Mouse (Mus musculus): Measurements from ENCODE around the gene Sars2. TPM values are rescaled to one million over a fixed set of nuclear protein-coding genes. Genes with fewer than 3 reads are reported as not detected.
"Not testable (repeated sequence)": the region's sequence is repeated elsewhere in the genome, so short reads cannot be mapped to it uniquely, and the experiment has no call there.

The Sars2 gene
- 16.1 and 18.5 TPM in 2 replicates for polyA plus RNA-seq (2012; ENCODE audit: insufficient read depth, low replicate concordance)

DNA sequence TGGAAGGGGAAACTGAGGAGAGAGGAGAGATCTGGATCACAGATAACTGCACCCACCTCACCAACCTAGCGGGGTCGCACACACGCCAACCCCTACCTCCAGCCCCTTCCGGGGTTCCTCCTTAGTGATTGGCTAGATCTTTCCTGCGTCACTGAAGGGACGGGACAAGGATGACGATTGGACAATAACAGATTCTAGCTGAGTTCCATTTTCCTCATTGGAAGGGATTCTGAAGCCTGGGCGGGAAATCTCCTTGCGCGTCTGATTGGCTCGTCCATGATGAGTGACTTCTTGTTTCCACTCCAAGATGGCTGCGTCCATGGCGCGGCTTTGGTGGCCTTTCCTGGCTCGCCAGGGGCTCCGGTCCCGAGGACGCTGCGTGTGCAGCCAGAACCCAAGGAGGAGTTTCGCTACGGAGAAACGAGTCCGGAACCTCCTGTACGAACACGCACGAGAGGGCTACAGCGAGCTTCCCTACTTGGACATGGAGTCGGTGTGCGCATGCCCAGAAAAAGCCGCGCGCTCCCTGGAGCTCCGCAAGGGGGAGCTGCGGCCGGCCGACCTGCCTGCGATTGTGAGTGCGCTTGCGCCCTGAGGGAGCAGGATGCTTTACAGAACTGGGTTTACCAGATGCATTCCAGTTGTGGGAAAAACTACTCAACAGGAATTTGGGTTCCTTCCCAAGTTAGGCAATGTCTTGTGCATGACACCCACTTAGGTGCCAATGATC, at the start of gene Sars2, which contains the start of gene Mrps12:
Gene Sars2 (plus strand): TSS at position 284 of the 730 bp plus-strand sequence.
Gene Mrps12 (minus strand): TSS at position 112 of the 730 bp plus-strand sequence.
- TF ChIP-seq GATA1 (IDR thresholded peaks at IDR 0.05; ENCODE audit: borderline replicate concordance, low read length): no peak
- no peak for TF ChIP-seq FLI1 (IDR thresholded peaks at IDR 0.05; ENCODE audit: low read length)
- Histone ChIP-seq H3K4me1 (peaks cover 45% of the 10 kb centered on the region), H3K9me3 (no peaks in the 10 kb centered on the region), H3K27me3 (replicated peaks) (no peaks in the 10 kb centered on the region), H3K4me3 (replicated peaks) (peak within 1 kb of the TSS; percentile 97), H3K36me3 (replicated peaks; ENCODE audit: low read length) (peaks cover 57% of the 10 kb centered on the region)

DNA sequence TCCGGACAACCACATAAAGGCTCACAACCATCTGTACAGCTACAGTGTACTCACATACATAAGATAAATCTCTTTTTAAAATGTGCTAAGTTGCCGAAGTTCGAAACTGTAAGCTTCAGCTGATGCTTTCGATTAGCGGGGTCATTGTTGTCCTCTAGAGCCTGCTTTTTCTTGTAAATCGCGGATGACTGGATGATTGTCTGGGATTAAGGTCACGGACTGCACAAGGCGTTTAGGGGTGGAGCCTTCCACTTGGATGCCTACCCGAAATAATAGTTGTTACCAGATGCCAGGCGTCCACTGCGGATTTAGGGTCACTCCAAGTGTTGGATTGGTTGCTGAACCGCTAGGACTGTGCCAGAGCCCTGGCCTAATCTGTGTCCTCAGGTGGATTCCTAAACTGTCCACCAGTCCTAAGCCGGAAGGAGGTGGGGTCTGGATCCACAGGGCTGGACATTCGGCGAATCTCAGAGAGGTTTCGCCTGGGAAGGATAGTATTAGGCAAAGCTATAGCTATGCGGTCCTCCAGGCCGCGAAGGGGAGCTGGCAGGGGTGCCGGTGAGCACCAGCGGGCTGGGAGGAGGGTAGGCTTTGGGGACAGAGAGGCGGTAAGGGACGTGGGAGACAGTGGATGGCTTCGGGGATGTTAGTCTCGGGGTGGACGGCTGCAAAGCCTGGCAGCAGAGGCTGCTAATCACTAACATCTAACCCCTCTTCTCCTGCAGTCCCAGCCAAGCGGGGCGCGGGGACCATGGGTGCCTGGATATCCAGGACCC, 49.1 kb upstream of the Sars2 start, which contains the start of gene Fbxo27:
Gene Fbxo27 (plus strand): TSS at position 305 of the 776 bp plus-strand sequence.
- Histone ChIP-seq H3K9me3 (peaks cover 27% of the 10 kb centered on the region), H3K4me1 (peaks cover 18% of the 10 kb centered on the region), H3K36me3 (replicated peaks; ENCODE audit: low read length) (no peaks in the 10 kb centered on the region), H3K4me3 (replicated peaks) (peak within 1 kb of the TSS; percentile 85), H3K27me3 (replicated peaks) (peaks cover 39% of the 10 kb centered on the region)
- TF ChIP-seq GATA1 (IDR thresholded peaks at IDR 0.05; ENCODE audit: borderline replicate concordance, low read length) (no peak), FLI1 (IDR thresholded peaks at IDR 0.05; ENCODE audit: low read length) (no peak)

DNA sequence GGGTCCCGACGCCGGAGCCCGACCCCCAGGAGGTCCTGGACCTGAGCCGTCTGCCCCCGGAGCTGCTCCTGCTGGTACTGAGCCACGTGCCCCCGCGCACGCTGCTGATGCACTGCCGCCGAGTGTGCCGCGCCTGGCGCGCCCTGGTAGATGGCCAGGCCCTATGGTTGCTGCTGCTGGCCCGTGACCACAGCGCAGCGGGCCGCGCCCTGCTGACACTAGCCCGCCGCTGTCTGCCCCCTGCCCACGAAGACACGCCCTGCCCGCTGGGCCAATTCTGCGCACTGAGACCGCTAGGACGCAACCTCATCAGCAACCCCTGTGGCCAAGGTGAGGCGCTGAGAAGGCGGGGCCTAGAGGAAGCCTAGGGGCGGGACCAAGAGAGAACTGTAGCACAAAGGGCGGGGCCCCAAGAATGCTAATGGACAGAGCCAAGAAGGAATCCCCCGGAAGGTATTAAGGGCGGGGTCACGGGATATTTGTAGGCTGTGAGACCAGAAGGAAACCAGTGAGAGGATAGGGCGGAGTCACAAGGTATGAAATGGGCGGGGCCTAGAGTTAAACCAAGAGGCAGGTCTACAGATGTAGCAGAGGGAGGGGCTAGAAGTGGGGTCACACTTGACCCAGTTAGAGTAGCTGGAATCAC, 48.3 kb upstream of the Sars2 start:
- peaks cover 33% of the 10 kb centered on the region for H3K9me3 ChIP-seq
- H3K36me3 ChIP-seq (replicated peaks; ENCODE audit: low read length): no peaks in the 10 kb centered on the region
- peaks cover 18% of the 10 kb centered on the region for H3K4me1 ChIP-seq
- H3K27me3 ChIP-seq (replicated peaks): peaks cover 42% of the 10 kb centered on the region
- TF ChIP-seq FLI1 (IDR thresholded peaks at IDR 0.05; ENCODE audit: low read length) (no peak), GATA1 (IDR thresholded peaks at IDR 0.05; ENCODE audit: borderline replicate concordance, low read length) (no peak)
- peak overlapping the region; percentile 85 for H3K4me3 ChIP-seq (replicated peaks)

DNA sequence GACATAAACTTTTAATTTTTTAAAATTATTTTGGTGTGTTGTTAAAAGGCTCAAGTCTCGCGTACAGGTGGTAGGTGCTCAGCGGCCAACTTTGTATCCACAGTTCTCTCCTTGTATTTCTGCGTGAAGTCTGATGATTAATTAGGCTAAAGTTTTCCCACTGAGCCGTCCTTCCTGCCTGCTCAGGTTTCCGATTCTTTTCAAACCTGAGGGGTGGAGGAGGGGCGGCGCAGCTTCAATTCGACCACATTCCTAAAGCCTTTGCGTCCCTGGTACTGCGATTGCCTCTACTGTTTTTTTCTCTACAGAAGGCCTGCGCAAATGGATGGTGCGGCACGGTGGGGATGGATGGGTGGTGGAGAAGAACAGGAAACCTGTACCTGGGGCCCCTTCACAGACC, 47.4 kb upstream of the Sars2 start:
- peaks cover 18% of the 10 kb centered on the region for H3K4me1 ChIP-seq
- H3K36me3 ChIP-seq (replicated peaks; ENCODE audit: low read length): no peaks in the 10 kb centered on the region
- H3K9me3 ChIP-seq: peaks cover 37% of the 10 kb centered on the region
- TF ChIP-seq FLI1 (IDR thresholded peaks at IDR 0.05; ENCODE audit: low read length) (no peak), GATA1 (IDR thresholded peaks at IDR 0.05; ENCODE audit: borderline replicate concordance, low read length) (no peak)
- H3K4me3 ChIP-seq (replicated peaks): peak overlapping the region; percentile 38
- H3K27me3 ChIP-seq (replicated peaks): peaks cover 46% of the 10 kb centered on the region

DNA sequence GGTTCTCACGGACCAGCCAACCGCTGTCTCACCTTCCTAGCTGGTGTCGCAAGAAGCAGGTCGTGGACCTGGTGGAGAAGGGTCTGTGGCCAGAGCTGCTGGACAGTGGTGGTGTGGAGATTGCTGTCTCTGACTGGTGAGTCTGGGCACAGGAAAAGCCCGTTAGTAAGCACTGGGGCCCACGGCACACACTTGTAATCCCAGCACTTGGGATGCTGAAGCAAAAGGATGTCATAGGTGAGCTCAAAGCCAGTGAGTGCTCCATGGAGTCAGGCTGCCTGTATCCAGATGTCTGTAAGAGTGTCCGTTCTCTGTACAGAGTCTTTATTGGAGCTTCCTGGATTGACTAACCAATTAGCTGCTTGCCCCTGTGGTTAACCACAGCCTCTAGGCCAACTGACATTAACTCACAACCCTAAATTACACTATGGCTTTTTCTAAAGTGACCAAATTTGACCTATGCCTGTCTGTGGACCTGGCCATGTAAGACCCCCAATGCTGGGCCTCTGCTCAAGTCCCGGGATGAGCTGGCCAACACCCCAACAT, 46.8 kb upstream of the Sars2 start:
- TF ChIP-seq FLI1 (IDR thresholded peaks at IDR 0.05; ENCODE audit: low read length) (no peak), GATA1 (IDR thresholded peaks at IDR 0.05; ENCODE audit: borderline replicate concordance, low read length) (no peak)
- no peaks in the 10 kb centered on the region for H3K36me3 ChIP-seq (replicated peaks; ENCODE audit: low read length)
- peaks cover 45% of the 10 kb centered on the region for H3K27me3 ChIP-seq (replicated peaks)
- H3K4me3 ChIP-seq (replicated peaks): peak overlapping the region; percentile 64
- H3K4me1 ChIP-seq: peaks cover 18% of the 10 kb centered on the region
- H3K9me3 ChIP-seq: peaks cover 39% of the 10 kb centered on the region

DNA sequence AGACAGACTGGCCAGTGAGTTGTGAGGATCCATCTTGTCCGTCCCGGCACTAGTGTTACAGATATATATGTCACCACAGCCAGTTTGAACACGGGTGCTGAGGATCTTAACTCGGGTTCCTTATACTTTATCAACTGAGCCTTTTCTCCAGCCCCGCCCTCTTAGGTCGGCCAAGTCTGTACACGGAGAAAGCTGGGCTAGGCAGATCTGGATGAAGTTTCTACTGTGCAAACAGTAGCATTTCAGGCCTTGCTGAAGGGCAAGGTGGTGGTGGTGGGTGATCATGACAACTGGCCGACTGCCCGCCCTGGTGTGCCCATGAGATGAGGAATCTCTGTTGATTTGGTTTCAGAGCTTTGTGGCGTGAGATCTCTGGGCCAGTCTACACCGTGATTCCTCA, 44.5 kb upstream of the Sars2 start:
- no peak overlapping the region for H3K4me3 ChIP-seq (replicated peaks)
- H3K27me3 ChIP-seq (replicated peaks): peaks cover 37% of the 10 kb centered on the region
- peaks cover 18% of the 10 kb centered on the region for H3K4me1 ChIP-seq
- H3K9me3 ChIP-seq: peaks cover 47% of the 10 kb centered on the region
- no peak for TF ChIP-seq FLI1 (IDR thresholded peaks at IDR 0.05; ENCODE audit: low read length)
- TF ChIP-seq GATA1 (IDR thresholded peaks at IDR 0.05; ENCODE audit: borderline replicate concordance, low read length): no peak
- H3K36me3 ChIP-seq (replicated peaks; ENCODE audit: low read length): no peaks in the 10 kb centered on the region

DNA sequence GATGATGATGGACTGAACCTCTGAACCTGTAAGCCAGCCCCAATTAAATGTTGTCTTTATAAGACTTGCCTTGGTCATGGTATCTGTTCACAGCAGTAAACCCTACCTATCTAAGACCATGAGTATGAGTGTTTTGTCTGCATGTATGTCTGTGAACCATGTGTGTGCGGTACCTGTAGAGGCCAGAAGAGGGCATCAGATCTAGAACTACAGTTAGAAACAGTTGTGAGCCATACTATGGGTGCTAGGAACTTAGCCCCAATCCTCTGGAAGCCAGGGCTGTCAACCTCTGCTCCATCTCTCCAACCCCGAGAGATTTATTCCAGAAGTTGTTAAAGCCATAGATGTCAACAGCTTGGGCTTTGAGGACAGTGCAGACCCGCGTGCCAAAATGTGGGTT, 41.5 kb upstream of the Sars2 start:
- no peak for TF ChIP-seq GATA1 (IDR thresholded peaks at IDR 0.05; ENCODE audit: borderline replicate concordance, low read length)
- TF ChIP-seq FLI1 (IDR thresholded peaks at IDR 0.05; ENCODE audit: low read length): no peak
- H3K9me3 ChIP-seq: peaks cover 29% of the 10 kb centered on the region
- no peak overlapping the region for H3K4me3 ChIP-seq (replicated peaks)
- H3K4me1 ChIP-seq: peaks cover 2% of the 10 kb centered on the region
- peaks cover 17% of the 10 kb centered on the region for H3K27me3 ChIP-seq (replicated peaks)
- H3K36me3 ChIP-seq (replicated peaks; ENCODE audit: low read length): no peaks in the 10 kb centered on the region

DNA sequence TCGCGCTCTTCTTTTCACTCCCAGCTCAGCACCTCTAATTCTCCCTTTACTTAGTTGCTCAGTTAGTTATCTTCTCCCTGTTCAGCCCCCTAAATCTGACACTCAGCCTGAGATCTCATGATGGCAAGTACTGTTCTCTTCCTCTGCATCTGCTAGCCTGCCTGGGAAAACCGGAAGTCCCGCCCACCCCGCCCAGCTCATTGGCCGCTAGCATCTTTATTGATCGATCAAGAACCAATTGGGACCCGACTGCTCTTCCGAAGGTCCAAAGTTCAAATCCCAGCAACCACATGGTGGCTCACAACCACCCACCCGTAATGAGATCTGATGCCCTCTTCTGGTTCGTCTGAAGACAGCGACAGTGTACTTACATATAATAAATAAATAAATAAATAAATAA, 40.5 kb upstream of the Sars2 start:
- not testable (repeated sequence) for H3K36me3 ChIP-seq (replicated peaks; ENCODE audit: low read length); H3K4me3 ChIP-seq (replicated peaks); H3K4me1 ChIP-seq
- Histone ChIP-seq H3K9me3 (peaks cover 28% of the 10 kb centered on the region), H3K27me3 (replicated peaks) (peaks cover 15% of the 10 kb centered on the region)

DNA sequence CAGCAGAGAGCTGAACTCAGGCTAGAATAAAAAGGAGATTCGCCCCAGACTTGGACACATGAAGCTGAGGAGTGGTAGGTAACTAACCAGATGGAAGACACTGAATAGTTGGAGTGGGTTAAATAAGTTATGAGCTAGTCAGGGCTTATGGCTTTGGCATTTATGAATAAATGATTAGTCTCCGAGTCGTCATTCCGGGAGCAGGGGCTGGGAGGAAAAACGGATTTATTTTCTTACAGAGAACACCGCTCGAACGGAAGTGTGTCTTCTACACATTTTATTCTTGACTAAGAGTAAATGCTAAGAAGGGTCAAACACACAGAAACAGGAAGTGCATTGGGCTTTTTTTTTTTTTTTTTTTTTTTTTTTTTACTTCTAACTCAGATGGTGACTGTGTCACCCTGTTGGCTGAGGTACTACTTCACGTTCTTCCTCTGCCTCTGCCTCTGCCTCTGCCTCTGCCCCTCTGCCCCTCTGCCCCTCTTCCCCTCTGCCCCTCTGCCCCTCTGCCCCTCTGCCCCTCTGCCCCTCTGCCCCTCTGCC, 39.1 kb upstream of the Sars2 start:
- H3K9me3 ChIP-seq: peaks cover 32% of the 10 kb centered on the region
- H3K27me3 ChIP-seq (replicated peaks): peaks cover 11% of the 10 kb centered on the region
- no peak overlapping the region for H3K4me3 ChIP-seq (replicated peaks)
- H3K4me1 ChIP-seq: no peaks in the 10 kb centered on the region
- TF ChIP-seq FLI1 (IDR thresholded peaks at IDR 0.05; ENCODE audit: low read length): no peak
- no peak for TF ChIP-seq GATA1 (IDR thresholded peaks at IDR 0.05; ENCODE audit: borderline replicate concordance, low read length)
- H3K36me3 ChIP-seq (replicated peaks; ENCODE audit: low read length): no peaks in the 10 kb centered on the region

All from megakaryocyte, embryonic 14.5 days (primary cell).